Mouse (Mus musculus) neural tube, embryonic 12.5 days (tissue): ENCODE data around the gene Lmln. TPM values are rescaled to one million over a fixed set of nuclear protein-coding genes. Genes with fewer than 3 reads are reported as not detected.
"Not testable (repeated sequence)": the region's sequence is repeated elsewhere in the genome, so short reads cannot be mapped to it uniquely, and the experiment has no call there.

Experiments
- ATAC-seq: fragments of 200-750 bp; cut with Nextera tagmentation; 2 replicates; pipeline ENCODE4 v1.8.0; 2017; ENCODE audit warnings: low read depth, mild to moderate bottlenecking, moderate TSS enrichment, moderate library complexity; ENCODE audit not compliant: low FRiP score
- H3K27ac ChIP-seq: fragments of 300-500 bp; sonication (generic); 2 replicates; pipeline ENCODE4 v1.5.1; 2016
- H3K27me3 ChIP-seq: fragments of 300-500 bp; sonication (generic); replicated peaks from 2 replicates; pipeline ENCODE4 v1.6.1; 2016; ENCODE audit warnings: mild to moderate bottlenecking
- H3K36me3 ChIP-seq: fragments of 300-500 bp; sonication (generic); 2 replicates; pipeline ENCODE4 v1.6.1; 2016; ENCODE audit warnings: mild to moderate bottlenecking
- H3K4me1 ChIP-seq: fragments of 300-500 bp; sonication (generic); 2 replicates; pipeline ENCODE4 v1.6.1; 2016
- H3K4me2 ChIP-seq: fragments of 300-500 bp; sonication (generic); replicated peaks from 2 replicates; pipeline ENCODE4 v1.6.1; 2016; ENCODE audit warnings: mild to moderate bottlenecking
- H3K4me3 ChIP-seq: fragments of 300-500 bp; sonication (generic); 2 replicates; pipeline ENCODE4 v1.5.1; 2016
- H3K9ac ChIP-seq: fragments of 300-500 bp; sonication (generic); 2 replicates; pipeline ENCODE4 v1.6.1; 2016; ENCODE audit warnings: mild to moderate bottlenecking
- H3K9me3 ChIP-seq: fragments of 300-500 bp; sonication (generic); 2 replicates; pipeline ENCODE4 v1.6.1; 2016; ENCODE audit warnings: mild to moderate bottlenecking
- WGBS: fragments of 180-500 bp; shearing (Covaris S2); methylation state at CpG from one replicate; pipeline ENCODE4 v1.1.7; 2016; 5-methylcytosine and 5-hydroxymethylcytosine counted together
- polyA plus RNA-seq: library from polyadenylated mRNA; unstranded; fragments of >200 nt; fragmentation: Nextera tagmentation; extraction: Ambion mirVana; gene quantifications from 2 replicates; pipeline ENCODE4 v1.2.1, GENCODE M21; 2016

The Lmln gene
- polyA plus RNA-seq, 1 experiment from 2014 or later: 4.6 TPM

- no peak for ATAC-seq
- peaks cover 25% of the 10 kb centered on the region for H3K36me3 ChIP-seq
- H3K4me1 ChIP-seq: no peaks in the 10 kb centered on the region
- H3K4me3 ChIP-seq: no peak overlapping the region
- no peak overlapping the region for H3K9ac ChIP-seq
- H3K9me3 ChIP-seq: no peaks in the 10 kb centered on the region
- H3K27ac ChIP-seq: no peak overlapping the region
- H3K4me2 ChIP-seq: no peak overlapping the region
- no peaks in the 10 kb centered on the region for H3K27me3 ChIP-seq
- 85% methylated on average over 8 of the region's 8 CpGs for WGBS
Observed at GRCm38 (mm10) chr16:33085666-33086065, 23.3 kb downstream of the Lmln start.

GRCm38 (mm10) chr16:33113726-33114125 is 51.4 kb downstream of the Lmln start:
- WGBS: 48% methylated on average over 4 of the region's 4 CpGs
- no peak for ATAC-seq
- no peak overlapping the region for H3K27ac ChIP-seq

GRCm38 (mm10) chr16:33123373-33123772 is 61.1 kb downstream of the Lmln start:
- H3K27me3 ChIP-seq: no peaks in the 10 kb centered on the region
- no peaks in the 10 kb centered on the region for H3K4me1 ChIP-seq
- no peak overlapping the region for H3K4me2 ChIP-seq
- H3K4me3 ChIP-seq: no peak overlapping the region
- no peaks in the 10 kb centered on the region for H3K9me3 ChIP-seq
- WGBS: 81% methylated on average over 8 of the region's 8 CpGs
- no peak for ATAC-seq
- no peak overlapping the region for H3K27ac ChIP-seq
- H3K9ac ChIP-seq: no peak overlapping the region
- peaks cover 16% of the 10 kb centered on the region for H3K36me3 ChIP-seq

More at GRCm38 (mm10) chr16:33113726-33114125, 51.4 kb downstream of the Lmln start:
- H3K27me3 ChIP-seq: no peaks in the 10 kb centered on the region
- H3K36me3 ChIP-seq: peaks cover 25% of the 10 kb centered on the region; the same call in 1 of the 2 replicates
- no peak overlapping the region for H3K4me2 ChIP-seq
- H3K4me3 ChIP-seq: no peak overlapping the region
- H3K4me1 ChIP-seq: 0 out of 2 replicates have a peak, but pooled peaks cover 7% of the 10 kb centered on the region
- H3K9me3 ChIP-seq: no peaks in the 10 kb centered on the region
- H3K9ac ChIP-seq: no peak overlapping the region

GRCm38 (mm10) chr16:33123938-33124820 is 61.9 kb downstream of the Lmln start:
- WGBS: 75% methylated on average over 24 of the region's 24 CpGs

DNA sequence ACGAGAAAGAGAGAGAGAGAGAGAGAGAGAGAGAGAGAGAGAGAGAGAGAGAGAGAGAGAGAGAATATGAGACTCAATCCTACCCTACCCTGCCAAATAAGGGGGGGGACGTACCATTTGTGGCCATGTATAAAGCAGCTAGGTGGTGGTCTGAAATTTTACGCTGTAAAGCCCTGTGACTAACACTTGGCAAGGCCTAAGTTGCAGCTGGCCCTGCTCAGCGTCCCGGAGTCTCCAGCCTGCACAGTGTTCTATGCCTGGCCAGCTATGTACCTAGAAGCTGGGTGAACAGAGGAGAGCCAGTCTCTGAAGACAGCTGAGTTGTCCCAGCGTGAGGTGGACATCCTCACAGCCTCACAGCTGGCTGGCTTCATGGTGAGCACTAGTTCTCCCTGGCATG is 64.7 kb downstream of the Lmln start:
- no peak for ATAC-seq
- Histone ChIP-seq H3K36me3 (peaks cover 13% of the 10 kb centered on the region), H3K27ac (no peak overlapping the region), H3K27me3 (no peaks in the 10 kb centered on the region), H3K4me3 (no peak overlapping the region), H3K4me1 (no peaks in the 10 kb centered on the region), H3K9me3 (no peaks in the 10 kb centered on the region), H3K4me2 (no peak overlapping the region), H3K9ac (no peak overlapping the region)
- WGBS: 85% methylated on average over 6 of the region's 6 CpGs

More at GRCm38 (mm10) chr16:33123938-33124820, 61.9 kb downstream of the Lmln start:
- Histone ChIP-seq H3K4me2 (no peak overlapping the region), H3K27ac (no peak overlapping the region), H3K4me3 (no peak overlapping the region), H3K9me3 (no peaks in the 10 kb centered on the region), H3K36me3 (peaks cover 13% of the 10 kb centered on the region), H3K9ac (no peak overlapping the region), H3K27me3 (no peaks in the 10 kb centered on the region), H3K4me1 (no peaks in the 10 kb centered on the region)
- ATAC-seq: no peak

DNA sequence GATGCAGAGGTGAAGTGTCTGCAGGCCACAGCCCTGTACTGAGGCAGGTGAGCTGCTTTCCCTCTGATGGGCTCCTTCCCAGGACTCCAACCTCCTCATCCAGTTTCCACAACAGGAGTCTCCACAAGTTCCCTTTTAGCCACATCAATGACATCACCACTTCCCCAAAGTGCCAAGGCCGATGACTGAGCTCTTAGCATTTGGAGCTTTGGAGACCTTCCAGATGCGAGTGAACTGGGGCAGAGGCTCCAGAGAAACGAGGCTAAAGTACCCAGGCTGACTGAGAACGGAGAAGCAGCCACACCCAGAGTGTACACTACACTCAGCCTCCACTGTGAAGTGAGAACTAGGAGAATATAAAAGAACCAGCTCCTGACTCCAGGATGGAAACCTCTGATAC is 68.4 kb downstream of the Lmln start:
- H3K9me3 ChIP-seq: no peaks in the 10 kb centered on the region
- H3K4me1 ChIP-seq: no peaks in the 10 kb centered on the region
- no peaks in the 10 kb centered on the region for H3K36me3 ChIP-seq
- WGBS: 76% methylated on average over 4 of the region's 4 CpGs
- no peak overlapping the region for H3K9ac ChIP-seq
- H3K4me3 ChIP-seq: no peak overlapping the region
- ATAC-seq: no peak
- no peak overlapping the region for H3K4me2 ChIP-seq
- H3K27ac ChIP-seq: no peak overlapping the region
- H3K27me3 ChIP-seq: no peaks in the 10 kb centered on the region

- no peak overlapping the region for H3K9ac ChIP-seq
- no peaks in the 10 kb centered on the region for H3K36me3 ChIP-seq
- H3K9me3 ChIP-seq: no peaks in the 10 kb centered on the region
- H3K27ac ChIP-seq: no peak overlapping the region
- ATAC-seq: no peak
- no peaks in the 10 kb centered on the region for H3K27me3 ChIP-seq
- no peak overlapping the region for H3K4me3 ChIP-seq
- no peaks in the 10 kb centered on the region for H3K4me1 ChIP-seq
- H3K4me2 ChIP-seq: no peak overlapping the region
- WGBS: 85% methylated on average over 13 of the region's 13 CpGs
Observed at GRCm38 (mm10) chr16:33133186-33133585, 70.9 kb downstream of the Lmln start.

DNA sequence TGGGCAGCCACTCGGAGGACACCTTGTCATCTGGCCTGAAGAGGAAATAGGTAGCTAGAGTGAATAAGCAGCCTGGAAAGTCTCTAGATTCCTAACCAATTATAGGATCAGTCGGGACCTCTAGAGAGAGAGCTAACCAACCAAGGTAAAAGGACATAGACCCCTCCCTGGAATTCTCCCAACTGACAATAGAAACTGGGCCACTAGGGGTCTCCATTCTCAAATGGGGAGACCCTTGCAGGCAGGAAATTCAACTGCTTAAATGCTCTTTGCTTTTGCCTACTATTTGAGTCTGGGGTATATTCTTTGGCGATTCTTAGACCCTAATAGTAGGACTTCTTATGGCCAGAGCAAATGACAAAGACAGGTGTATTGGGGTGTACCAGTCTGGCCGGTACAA is 72.8 kb downstream of the Lmln start:
- Histone ChIP-seq H3K4me2 (no peak overlapping the region), H3K9ac (no peak overlapping the region), H3K27me3 (no peaks in the 10 kb centered on the region), H3K36me3 (no peaks in the 10 kb centered on the region), H3K9me3 (no peaks in the 10 kb centered on the region), H3K27ac (no peak overlapping the region), H3K4me1 (no peaks in the 10 kb centered on the region), H3K4me3 (no peak overlapping the region)
- 67% methylated on average over 4 of the region's 4 CpGs for WGBS
- no peak for ATAC-seq

GRCm38 (mm10) chr16:33139061-33139460 is 76.7 kb downstream of the Lmln start:
- WGBS: 82% methylated on average over 6 of the region's 7 CpGs
- H3K4me3 ChIP-seq, H3K4me1 ChIP-seq: not testable (repeated sequence)

DNA sequence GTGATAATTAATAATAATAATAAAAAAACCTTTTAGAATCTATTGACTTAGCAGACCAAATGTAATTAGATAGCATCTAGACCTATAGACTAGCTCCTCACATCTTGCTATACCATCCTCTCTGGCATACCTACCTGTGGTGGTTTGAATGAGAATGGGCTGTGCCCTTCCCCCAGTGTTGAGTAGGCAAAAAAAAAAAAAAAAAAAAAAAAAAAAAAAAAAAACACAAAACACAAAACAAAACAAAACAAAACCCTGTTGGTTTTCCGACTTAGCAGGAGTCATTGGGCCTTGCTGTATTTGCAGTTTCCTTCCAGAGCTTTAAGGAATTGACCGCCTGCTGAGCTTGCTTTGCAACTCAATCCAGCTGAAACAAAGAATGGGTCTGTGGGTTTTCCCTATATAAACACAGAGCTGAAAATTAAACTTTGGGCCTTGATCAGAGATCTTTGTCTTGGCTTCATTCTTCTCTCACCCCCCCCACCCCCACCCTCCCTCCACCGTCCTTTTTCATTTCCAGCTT is 79.5 kb downstream of the Lmln start:
- Histone ChIP-seq H3K9ac (no peak overlapping the region), H3K27ac (no peak overlapping the region), H3K4me2 (no peak overlapping the region), H3K4me1 (no peaks in the 10 kb centered on the region), H3K4me3 (no peak overlapping the region), H3K36me3 (no peaks in the 10 kb centered on the region), H3K9me3 (no peaks in the 10 kb centered on the region; the same call in 1 of the 2 replicates), H3K27me3 (no peaks in the 10 kb centered on the region)
- ATAC-seq: no peak
- 39% methylated on average over 3 of the region's 3 CpGs for WGBS

More at GRCm38 (mm10) chr16:33139061-33139460, 76.7 kb downstream of the Lmln start:
- not testable (repeated sequence) for ATAC-seq, H3K9me3 ChIP-seq, H3K27ac ChIP-seq, H3K36me3 ChIP-seq, H3K27me3 ChIP-seq, H3K9ac ChIP-seq, H3K4me2 ChIP-seq

DNA sequence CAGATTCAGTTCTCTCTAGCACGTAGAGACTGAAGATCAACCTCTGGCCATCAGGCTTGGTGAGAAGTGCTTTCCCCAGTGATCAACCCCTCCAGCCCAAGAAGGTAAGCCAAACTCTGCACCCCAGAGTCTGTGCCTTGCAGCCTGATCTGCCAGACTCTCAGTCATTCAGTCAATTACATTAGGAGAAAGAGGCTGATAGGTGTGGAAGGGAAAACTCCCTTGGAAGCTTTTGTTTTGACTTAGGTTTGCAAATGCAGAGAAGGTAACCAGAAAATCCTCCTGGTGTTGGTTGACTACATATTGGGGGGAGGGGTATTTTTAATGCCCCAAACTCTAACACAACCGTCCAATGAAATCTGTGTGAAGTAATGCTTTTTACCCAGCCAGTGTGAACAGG is 81.1 kb downstream of the Lmln start:
- 76% methylated on average over 2 of the region's 2 CpGs for WGBS

GRCm38 (mm10) chr16:33146185-33146584 is 83.9 kb downstream of the Lmln start:
- no peak overlapping the region for H3K27ac ChIP-seq
- no peak overlapping the region for H3K4me3 ChIP-seq
- no peak overlapping the region for H3K9ac ChIP-seq
- ATAC-seq: no peak
- 94% methylated on average over 3 of the region's 3 CpGs for WGBS
- no peaks in the 10 kb centered on the region for H3K4me1 ChIP-seq
- no peaks in the 10 kb centered on the region for H3K27me3 ChIP-seq
- no peaks in the 10 kb centered on the region; the same call in 1 of the 2 replicates for H3K9me3 ChIP-seq
- H3K36me3 ChIP-seq: no peaks in the 10 kb centered on the region
- H3K4me2 ChIP-seq: no peak overlapping the region

More for the DNA sequence above, 81.1 kb downstream of the Lmln start:
- Histone ChIP-seq H3K36me3 (no peaks in the 10 kb centered on the region), H3K4me1 (no peaks in the 10 kb centered on the region), H3K4me2 (no peak overlapping the region), H3K9me3 (no peaks in the 10 kb centered on the region; the same call in 1 of the 2 replicates), H3K4me3 (no peak overlapping the region), H3K27ac (no peak overlapping the region), H3K27me3 (no peaks in the 10 kb centered on the region), H3K9ac (no peak overlapping the region)
- no peak for ATAC-seq
